Mouse (Mus musculus) cerebellum, adult (tissue): ENCODE measurements at regions not wholly inside any gene's neighbourhood (a gene's known extent, or its start where the extent isn't known, plus 50 kb on each side); places are given as distances from the start of the nearest gene placed in this dataset.

Experiments
- ATAC-seq: cut with Nextera tagmentation; 2 replicates; pipeline ENCODE4 v1.9.2; 2017; ENCODE audit warnings: mild to moderate bottlenecking, moderate library complexity, mixed read lengths; ENCODE audit not compliant: insufficient number of reproducible peaks, low FRiP score, low TSS enrichment

- peak; percentile 50; the same call in 1 of the 2 replicates for ATAC-seq
These were observed 89.6 kb upstream of the Irs2 start for GRCm38 (mm10) chr8:11097813-11098212.

- no peak for ATAC-seq
These were observed 86.3 kb upstream of the Irs2 start for GRCm38 (mm10) chr8:11094516-11094915.

DNA sequence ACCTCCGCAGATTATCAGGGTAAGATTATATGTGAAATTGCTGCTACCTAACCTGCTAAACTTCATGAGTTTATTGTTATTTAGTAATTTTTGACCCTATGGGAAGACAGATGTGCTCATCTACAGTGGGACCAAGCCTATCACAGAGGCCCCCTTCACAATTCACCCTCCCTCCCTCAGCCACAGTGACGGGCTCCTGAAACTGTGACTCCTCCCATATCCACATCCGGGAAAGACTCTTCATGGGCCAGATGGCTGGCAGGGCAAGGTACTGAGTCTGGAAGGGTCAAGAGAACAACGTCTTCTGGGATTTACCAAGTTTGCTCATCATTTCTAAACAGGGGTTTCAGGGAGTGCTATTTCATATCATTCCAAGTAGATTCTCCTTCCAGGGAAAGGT lies 84.1 kb upstream of the Irs2 start:
- no peak for ATAC-seq

DNA sequence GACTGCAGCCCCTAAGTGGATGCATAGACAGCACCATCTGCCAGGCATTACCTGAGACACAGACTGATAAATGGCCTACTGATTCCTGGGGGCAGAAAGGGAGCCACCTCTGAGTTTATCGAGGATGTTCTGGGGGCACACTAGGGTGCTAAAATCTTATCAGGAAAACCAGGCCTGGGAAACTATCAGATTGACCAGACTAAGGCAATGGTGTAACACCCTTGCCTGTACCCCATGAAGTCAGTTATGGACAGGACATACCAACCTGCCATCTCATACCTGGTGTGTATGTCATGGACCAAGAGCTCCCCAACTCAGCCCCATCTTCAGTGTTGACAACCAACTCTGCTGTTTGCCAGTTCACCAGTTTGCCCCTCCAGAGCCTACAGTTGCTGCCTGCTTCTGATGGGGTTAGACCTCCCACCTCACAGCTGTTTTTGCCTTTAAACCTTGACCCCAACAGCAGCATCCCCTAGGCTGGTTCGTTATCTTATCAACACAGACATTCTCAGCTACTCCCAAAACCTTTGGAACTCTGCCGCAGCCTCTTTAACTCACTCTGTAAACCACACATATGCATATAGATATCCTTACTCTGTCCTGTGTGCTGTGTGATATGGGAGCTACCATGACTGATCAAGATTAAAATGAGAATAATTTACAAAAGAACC lies 83.6 kb upstream of the Irs2 start:
- ATAC-seq: no peak

DNA sequence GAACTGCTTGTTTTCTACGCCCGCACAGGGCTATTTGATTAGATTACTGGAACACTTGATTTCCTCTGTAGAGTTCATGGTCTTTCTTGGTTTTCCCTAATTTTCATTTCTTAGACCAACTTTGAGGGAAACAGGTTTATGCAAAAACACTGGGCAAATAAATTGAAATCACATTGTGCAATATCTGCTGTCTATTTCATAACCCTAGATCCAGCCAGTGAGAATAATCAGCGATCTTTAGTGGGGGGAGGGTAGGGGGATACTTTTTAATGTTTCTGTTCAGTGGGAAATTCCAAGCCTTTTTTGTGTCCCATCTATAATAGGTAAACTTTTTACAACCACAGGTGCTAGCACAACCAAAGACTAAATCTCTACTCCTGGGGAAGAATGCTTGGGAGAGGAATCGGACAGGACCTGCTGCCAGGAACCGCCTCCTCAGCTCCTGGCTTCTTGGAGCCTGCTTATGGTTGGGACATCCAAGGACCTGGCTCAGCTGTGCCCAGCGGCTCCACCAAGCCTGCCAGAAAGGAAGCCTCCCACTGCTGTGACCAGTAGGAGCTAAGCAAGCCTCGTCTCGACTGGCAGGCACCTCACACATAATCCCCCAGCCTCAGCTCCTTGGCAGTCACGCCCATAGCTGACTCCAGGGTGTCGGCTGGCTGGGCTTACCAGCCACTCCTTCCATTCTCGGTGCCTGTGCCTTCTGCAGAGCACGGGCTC lies 80.8 kb upstream of the Irs2 start:
- no peak for ATAC-seq

DNA sequence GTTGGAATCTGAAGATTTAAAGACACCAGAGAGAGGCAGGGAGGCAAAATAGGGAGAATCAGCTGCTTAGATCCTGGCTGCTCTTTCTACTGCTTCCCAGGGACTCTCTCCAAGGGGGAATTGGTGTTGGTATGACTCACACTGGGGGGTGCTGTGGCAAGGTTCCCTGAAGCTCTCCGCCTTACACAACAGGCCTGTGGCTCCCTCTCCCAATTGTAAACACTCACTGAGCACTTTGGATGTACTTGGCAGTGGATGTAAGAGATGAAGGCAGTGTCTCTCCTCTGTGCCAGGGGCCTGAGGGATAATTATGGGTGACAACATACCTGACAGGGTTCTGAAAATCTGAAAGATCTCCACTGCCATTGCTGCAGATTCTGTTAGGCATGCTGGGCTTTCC lies 77.0 kb upstream of the Irs2 start:
- no peak for ATAC-seq

DNA sequence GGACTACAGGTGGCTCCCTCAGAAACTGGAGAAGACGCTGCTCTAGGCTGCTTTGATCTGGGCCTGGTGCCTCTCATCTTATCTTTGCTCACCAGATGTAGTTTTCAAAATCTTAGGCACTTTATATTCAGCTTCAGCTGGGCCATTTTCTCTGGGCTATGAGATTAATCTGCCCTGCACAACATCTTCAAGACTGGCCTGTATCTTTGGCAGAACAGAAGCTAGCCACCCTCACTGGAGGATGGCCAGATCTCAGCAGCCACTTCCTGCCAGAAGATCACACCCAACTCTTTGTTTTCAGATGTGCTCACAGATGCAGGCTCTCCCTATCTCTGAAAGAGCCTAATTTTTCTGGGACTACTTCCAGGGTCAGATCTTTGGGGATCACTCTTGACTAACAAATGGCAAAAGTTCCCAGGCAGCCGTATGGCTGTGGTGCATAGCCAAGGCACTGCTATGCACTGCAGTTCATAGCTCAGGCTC lies 75.8 kb upstream of the Irs2 start:
- ATAC-seq: no peak

DNA sequence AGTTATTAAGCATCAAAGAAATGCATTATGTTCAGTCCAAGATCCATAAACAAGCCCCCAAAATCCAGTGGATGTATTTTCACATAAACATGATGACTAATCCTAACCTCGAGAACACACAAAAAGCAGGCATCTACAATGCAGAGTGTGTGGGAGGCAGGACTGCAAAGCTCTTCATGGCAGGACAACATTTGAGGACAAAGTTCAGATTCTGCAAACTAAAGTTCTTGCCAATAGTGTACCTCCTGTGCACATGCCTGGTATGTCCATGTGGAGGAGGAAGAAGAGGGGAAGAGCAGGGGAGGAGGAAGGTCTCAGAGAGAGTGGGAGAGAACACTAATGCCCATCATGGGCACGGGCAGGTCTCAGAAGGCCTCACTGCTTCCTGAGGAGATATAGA lies 72.6 kb upstream of the Irs2 start:
- no peak for ATAC-seq

- ATAC-seq: no peak
These were observed 71.5 kb upstream of the Irs2 start for GRCm38 (mm10) chr8:11079805-11080204.

DNA sequence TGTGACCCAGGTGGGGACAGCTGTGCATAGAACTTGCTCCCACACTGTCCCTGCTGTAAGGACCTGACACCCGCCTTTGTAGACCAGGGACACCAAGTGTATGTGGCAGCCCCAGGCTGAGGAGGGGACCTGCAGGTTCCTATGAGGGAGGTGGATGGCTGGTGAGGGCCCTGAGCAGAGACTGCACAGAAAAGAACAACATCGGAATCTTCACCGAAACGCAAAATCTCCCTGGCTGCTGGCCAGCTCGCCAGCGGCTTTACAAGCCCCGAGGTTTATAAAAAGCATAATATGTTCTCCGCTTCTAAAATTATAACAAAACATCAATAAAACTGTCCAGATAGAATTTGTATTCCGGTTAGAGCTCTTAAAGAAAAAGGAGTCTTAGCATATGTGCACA lies 68.9 kb upstream of the Irs2 start:
- no peak for ATAC-seq

DNA sequence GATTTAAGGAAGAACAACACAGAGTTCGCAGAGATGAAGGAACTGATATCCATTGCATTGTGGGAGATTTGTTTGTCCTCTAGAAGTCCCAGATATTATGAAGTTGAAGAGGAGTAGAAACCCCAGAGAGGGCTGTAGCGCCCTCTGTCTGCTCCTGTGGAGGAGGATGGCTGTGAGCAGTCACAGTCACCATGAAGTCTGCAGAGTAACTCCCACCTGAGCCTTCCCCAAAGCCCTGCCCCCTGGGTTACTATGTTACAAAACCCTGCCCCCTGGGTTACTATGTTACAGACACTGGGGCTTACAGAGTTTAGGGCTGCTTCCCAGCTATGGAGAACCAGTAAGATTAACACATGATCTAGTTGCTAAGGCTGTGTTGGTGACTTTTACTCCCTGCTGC lies 62.9 kb upstream of the Irs2 start:
- ATAC-seq: no peak

- no peak for ATAC-seq
These were observed 59.2 kb upstream of the Irs2 start for GRCm38 (mm10) chr8:11067450-11067849.

- ATAC-seq: no peak
These were observed 57.7 kb upstream of the Irs2 start for GRCm38 (mm10) chr8:11065990-11066389.

DNA sequence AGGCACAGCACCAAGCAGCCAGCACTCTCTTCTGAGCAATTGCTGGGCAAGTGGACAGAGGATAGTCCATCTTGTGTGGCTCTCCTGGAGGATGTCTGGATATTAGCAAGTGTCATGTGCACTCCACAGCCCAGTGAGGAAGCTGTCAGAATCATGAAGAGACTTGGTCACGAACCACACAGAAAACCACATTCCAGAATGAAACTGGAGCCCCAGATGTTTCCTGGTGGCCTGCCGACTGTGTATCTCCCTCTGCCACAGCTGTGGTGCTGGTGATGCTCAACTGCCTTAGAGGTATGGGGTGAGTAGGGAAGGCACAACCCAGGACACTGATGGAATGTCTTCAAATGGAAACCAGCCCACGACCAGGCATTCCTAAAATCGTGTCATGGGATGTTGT lies 57.0 kb upstream of the Irs2 start:
- no peak for ATAC-seq

- no peak for ATAC-seq
These were observed 54.8 kb upstream of the Irs2 start for GRCm38 (mm10) chr8:11063058-11063457.

- no peak for ATAC-seq
These were observed 54.2 kb upstream of the Irs2 start for GRCm38 (mm10) chr8:11062348-11062946.

DNA sequence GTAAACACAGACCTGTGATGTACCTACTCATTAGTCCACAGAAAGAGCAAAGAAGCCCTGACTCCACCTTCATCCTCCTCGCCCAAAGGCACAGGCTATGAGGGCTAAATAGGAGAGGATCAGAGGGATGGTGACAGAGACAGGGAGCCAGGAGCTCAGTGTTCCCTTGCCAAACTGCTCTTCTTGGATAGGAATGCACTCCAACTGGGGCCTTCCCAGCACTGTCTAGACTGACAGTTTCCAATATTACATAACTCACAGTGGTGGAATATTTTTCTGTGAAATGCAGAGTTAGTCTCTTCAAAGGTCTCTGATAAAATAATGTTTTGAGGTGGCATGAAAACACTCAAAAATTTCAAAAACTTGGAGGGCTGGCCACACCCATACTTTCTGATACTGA lies 53.5 kb upstream of the Irs2 start:
- no peak for ATAC-seq

- ATAC-seq: no peak
These were observed 52.3 kb upstream of the Irs2 start for GRCm38 (mm10) chr8:11060604-11061003.

DNA sequence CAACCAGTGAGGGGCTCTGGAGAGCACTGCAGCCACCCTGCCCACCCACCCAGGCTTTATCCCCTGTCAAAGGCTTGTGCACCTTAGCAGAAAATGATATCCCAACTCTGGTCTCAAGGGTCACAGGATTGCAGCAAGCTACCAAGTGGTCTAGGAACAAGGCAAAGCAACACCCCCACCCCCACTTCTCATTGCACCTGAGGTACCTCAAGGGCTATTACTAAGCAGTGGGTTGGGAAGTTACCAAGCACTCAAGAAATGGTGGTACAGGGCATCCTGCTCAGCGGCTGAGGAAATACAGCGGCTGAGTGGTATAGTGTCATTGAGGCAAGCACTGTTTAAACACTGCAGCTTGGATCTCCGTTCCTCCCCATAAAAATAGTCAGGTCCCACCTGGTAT lies 50.1 kb upstream of the Irs2 start:
- ATAC-seq: no peak
